Mouse (Mus musculus): ENCODE results near the gene Fbxw24. TPM values are rescaled to one million over a fixed set of nuclear protein-coding genes. Genes with fewer than 3 reads are reported as not detected.
"Not testable (repeated sequence)": the region's sequence is repeated elsewhere in the genome, so short reads cannot be mapped to it uniquely, and the experiment has no call there.

The Fbxw24 gene
- polyA plus RNA-seq (2016; fragmentation: Nextera tagmentation; extraction: Ambion mirVana): not detected in 2 replicates

DNA sequence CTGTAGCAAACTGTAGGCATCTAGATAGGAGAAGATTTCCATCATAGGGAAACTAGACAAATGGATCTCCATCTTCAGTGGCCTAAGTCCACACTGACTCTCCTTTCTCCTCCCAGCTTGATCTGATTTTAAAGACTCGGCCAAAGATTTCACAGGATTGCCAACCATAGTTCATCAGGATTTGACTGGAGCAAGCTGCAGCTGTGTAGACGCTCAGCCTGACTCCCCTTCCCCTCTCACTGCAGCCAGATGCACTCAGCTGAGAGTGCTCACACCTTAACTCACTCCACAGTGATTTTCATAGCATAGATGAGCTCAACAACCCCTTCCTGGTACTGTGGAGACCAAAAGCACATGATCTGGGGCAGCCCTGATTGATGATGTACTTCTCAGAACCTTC lies at the start of gene Fbxw24:
Fbxw24 (minus strand) TSS at position 101 of the 400 bp plus-strand sequence.
- H3K9me3 ChIP-seq; H3K27me3 ChIP-seq (ENCODE audit: poor library complexity, severe bottlenecking); H3K36me3 ChIP-seq (replicated peaks); H3K4me1 ChIP-seq; DNase-seq (ENCODE audit: extremely low spot score, low spot score); H3K4me3 ChIP-seq; H3K27ac ChIP-seq: not testable (repeated sequence)
- WGBS: 82% methylated on average over 2 of the region's 2 CpGs

- DNase-seq (ENCODE audit: extremely low spot score, low spot score); H3K4me3 ChIP-seq; H3K4me1 ChIP-seq; H3K27me3 ChIP-seq (ENCODE audit: poor library complexity, severe bottlenecking); H3K27ac ChIP-seq; H3K36me3 ChIP-seq (replicated peaks); H3K9me3 ChIP-seq: not testable (repeated sequence)
- WGBS: 81% methylated on average over 2 of the region's 2 CpGs
Measured at GRCm38 (mm10) chr9:109664552-109664951, 38.7 kb upstream of the Fbxw24 start, which contains the start of gene Fbxw25. TSS of gene Fbxw25 (minus strand) at chr9:109664652.

DNA sequence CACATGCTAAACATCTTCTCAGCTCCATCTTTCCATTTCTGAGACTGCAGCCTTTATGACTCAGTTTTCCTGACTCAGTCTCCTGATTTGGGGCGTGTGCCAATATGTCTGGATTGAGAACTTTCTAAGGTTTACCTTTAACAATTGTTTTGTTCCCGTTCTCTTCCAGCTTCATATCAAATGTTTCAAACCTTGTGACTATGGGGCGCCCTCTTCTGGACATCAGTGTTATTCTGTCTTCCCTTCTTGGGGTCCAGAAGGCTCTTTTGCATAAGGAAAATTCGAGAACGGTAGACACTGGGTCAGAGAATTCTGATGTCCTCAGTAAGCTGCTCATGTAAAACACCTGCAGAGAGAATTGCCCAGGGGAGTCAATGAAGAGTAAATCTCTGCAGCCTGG lies 19.0 kb downstream of the Fbxw24 start:
- H3K4me3 ChIP-seq; H3K36me3 ChIP-seq (replicated peaks); DNase-seq (ENCODE audit: extremely low spot score, low spot score); H3K9me3 ChIP-seq; H3K27ac ChIP-seq; H3K4me1 ChIP-seq; H3K27me3 ChIP-seq (ENCODE audit: poor library complexity, severe bottlenecking): not testable (repeated sequence)
- WGBS: 46% methylated on average over 5 of the region's 5 CpGs

- not testable (repeated sequence) for H3K27ac ChIP-seq; H3K36me3 ChIP-seq (replicated peaks); DNase-seq (ENCODE audit: extremely low spot score, low spot score); H3K27me3 ChIP-seq (ENCODE audit: poor library complexity, severe bottlenecking); H3K4me3 ChIP-seq; H3K4me1 ChIP-seq; H3K9me3 ChIP-seq
- WGBS: 68% methylated on average over 2 of the region's 2 CpGs
Measured at GRCm38 (mm10) chr9:109602128-109602527, 23.7 kb downstream of the Fbxw24 start.

DNA sequence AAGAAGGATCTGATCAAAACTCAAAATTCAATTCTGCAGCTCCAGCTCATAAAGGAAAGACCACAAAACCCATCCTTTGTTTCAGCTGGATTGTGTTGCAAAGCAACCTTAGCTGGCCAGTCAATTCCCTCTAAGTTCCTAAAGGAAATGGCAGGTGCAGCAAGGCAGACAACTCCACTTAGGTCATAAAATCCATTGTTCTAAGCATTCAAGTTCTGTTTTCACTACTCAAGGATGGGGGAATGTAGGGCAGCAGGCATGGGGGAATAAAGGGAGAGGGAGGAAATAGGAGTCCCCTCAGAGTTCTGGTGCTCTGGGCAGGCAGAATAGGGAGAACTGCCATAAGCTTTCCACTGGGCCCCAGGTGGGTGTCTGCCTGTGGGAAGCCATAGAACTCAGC lies 28.6 kb downstream of the Fbxw24 start:
- Histone ChIP-seq H3K9me3 (no peaks in the 10 kb centered on the region; the same call in 1 of the 2 replicates), H3K4me1 (no peaks in the 10 kb centered on the region), H3K4me3 (no peak overlapping the region), H3K36me3 (replicated peaks) (no peaks in the 10 kb centered on the region), H3K27me3 (ENCODE audit: poor library complexity, severe bottlenecking) (no peaks in the 10 kb centered on the region), H3K27ac (no peak overlapping the region)
- no peak for DNase-seq (ENCODE audit: extremely low spot score, low spot score)

DNA sequence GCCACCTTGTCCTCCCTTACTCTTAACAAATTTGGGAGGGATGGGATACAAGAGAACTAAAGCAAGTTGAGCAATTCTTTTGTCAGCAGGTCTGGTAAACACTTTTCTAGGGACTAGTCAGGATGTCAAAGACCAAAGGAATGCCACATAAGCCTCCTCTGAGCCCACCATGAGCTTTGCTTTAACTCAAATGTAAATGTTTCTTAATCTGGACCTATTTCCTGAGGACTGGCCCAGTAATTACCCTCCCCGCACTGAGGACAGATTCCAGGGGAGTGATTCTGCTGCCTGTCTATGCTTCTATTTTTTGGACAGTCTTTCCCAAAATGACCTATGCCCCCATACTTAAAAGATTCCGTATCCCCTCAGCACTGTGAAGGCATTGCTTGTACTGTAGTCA lies 31.0 kb downstream of the Fbxw24 start:
- H3K27me3 ChIP-seq (ENCODE audit: poor library complexity, severe bottlenecking): no peaks in the 10 kb centered on the region
- H3K4me1 ChIP-seq: no peaks in the 10 kb centered on the region
- WGBS: 84% methylated on average over 2 of the region's 2 CpGs
- no peak overlapping the region for H3K4me3 ChIP-seq
- DNase-seq (ENCODE audit: extremely low spot score, low spot score): no peak
- no peaks in the 10 kb centered on the region for H3K36me3 ChIP-seq (replicated peaks)
- no peak overlapping the region for H3K27ac ChIP-seq
- H3K9me3 ChIP-seq: no peaks in the 10 kb centered on the region; the same call in 1 of the 2 replicates

- H3K4me1 ChIP-seq; H3K9me3 ChIP-seq; H3K27me3 ChIP-seq (ENCODE audit: poor library complexity, severe bottlenecking); DNase-seq (ENCODE audit: extremely low spot score, low spot score); H3K27ac ChIP-seq; H3K36me3 ChIP-seq (replicated peaks); H3K4me3 ChIP-seq: not testable (repeated sequence)
- 90% methylated on average over 4 of the region's 4 CpGs for WGBS
Measured at GRCm38 (mm10) chr9:109568162-109568561, 57.7 kb downstream of the Fbxw24 start, which contains the start of gene Fbxw15. TSS of gene Fbxw15 (minus strand) at chr9:109568262.

- DNase-seq (ENCODE audit: extremely low spot score, low spot score): no peak
Measured at GRCm38 (mm10) chr9:109565546-109565945, 60.3 kb downstream of the Fbxw24 start.

DNA sequence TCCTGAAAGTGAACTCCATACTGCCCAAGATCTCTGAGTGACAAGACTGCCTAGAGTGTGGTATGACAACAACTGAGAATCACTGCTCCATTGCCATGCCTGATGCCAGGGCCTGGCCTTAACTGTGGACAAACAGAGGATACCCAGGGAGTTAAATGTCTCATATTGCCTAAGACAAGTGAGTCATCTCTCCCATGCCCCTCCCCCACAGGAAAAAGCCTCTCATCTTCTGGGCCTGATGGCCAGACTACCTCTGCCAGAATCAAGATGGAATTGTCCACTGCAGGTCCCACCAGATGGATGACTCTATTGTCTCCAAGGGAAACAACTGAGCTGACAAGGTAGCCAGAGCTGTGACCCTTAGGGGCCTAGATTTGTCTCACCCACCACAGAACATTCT lies 63.8 kb downstream of the Fbxw24 start:
- H3K27ac ChIP-seq; H3K36me3 ChIP-seq (replicated peaks); H3K4me1 ChIP-seq; DNase-seq (ENCODE audit: extremely low spot score, low spot score); H3K4me3 ChIP-seq; H3K27me3 ChIP-seq (ENCODE audit: poor library complexity, severe bottlenecking); H3K9me3 ChIP-seq: not testable (repeated sequence)

More at GRCm38 (mm10) chr9:109565546-109565945, 60.3 kb downstream of the Fbxw24 start:
- WGBS: 80% methylated on average over 1 of the region's 1 CpGs
- Histone ChIP-seq H3K36me3 (replicated peaks) (no peaks in the 10 kb centered on the region), H3K27ac (no peak overlapping the region), H3K4me1 (no peaks in the 10 kb centered on the region), H3K27me3 (ENCODE audit: poor library complexity, severe bottlenecking) (no peaks in the 10 kb centered on the region), H3K4me3 (no peak overlapping the region), H3K9me3 (no peaks in the 10 kb centered on the region)

DNA sequence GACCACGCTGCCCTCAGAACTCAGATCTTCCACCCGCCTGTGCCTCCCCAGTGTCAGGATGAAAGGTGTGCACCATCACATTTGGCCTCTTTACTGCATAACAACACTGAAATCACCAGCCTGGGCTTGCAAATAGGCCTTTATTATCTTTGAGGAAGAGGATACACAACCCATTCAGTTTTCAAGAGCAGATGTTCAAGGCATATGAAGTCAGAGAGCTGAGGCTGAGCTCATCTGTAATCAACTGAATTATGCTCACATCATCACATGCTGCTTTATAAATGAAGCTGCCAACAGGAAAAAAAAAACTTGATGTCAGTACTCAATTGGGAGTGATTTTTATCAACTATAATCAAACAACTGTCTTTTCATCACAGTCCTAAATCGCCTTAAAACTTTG lies 73.4 kb downstream of the Fbxw24 start:
- Histone ChIP-seq H3K27me3 (ENCODE audit: poor library complexity, severe bottlenecking) (no peaks in the 10 kb centered on the region), H3K4me3 (no peak overlapping the region), H3K9me3 (peaks cover 5% of the 10 kb centered on the region; the same call in 1 of the 2 replicates), H3K36me3 (replicated peaks) (no peaks in the 10 kb centered on the region), H3K4me1 (0 out of 2 replicates have a peak, but pooled peaks cover 2% of the 10 kb centered on the region), H3K27ac (no peak overlapping the region)
- 79% methylated on average over 3 of the region's 3 CpGs for WGBS
- DNase-seq (ENCODE audit: extremely low spot score, low spot score): no peak

Other genes with a start within 250 kb of the Fbxw24 start
- not detected in 2 replicates for gene Fbxw22, start 221.8 kb downstream of the Fbxw24 start, polyA plus RNA-seq (2016; fragmentation: Nextera tagmentation; extraction: Ambion mirVana)
- gene Fbxw16, start 176.9 kb downstream of the Fbxw24 start, polyA plus RNA-seq (2016; fragmentation: Nextera tagmentation; extraction: Ambion mirVana): not detected in 2 replicates
- not detected in 2 replicates for gene Fbxw19, start 130.2 kb downstream of the Fbxw24 start, polyA plus RNA-seq (2016; fragmentation: Nextera tagmentation; extraction: Ambion mirVana)
- gene Fbxw15, start 57.8 kb downstream of the Fbxw24 start, polyA plus RNA-seq (2016; fragmentation: Nextera tagmentation; extraction: Ambion mirVana): not detected in 2 replicates
- gene Fbxw25, start 38.6 kb upstream of the Fbxw24 start, polyA plus RNA-seq (2016; fragmentation: Nextera tagmentation; extraction: Ambion mirVana): not detected in 2 replicates
- gene Fbxw18, start 76.6 kb upstream of the Fbxw24 start, polyA plus RNA-seq (2016; fragmentation: Nextera tagmentation; extraction: Ambion mirVana): not detected in 2 replicates
- not detected in 2 replicates for gene Fbxw26, start 120.0 kb upstream of the Fbxw24 start, polyA plus RNA-seq (2016; fragmentation: Nextera tagmentation; extraction: Ambion mirVana)
- gene Fbxw27, start 164.6 kb upstream of the Fbxw24 start, polyA plus RNA-seq (2016; fragmentation: Nextera tagmentation; extraction: Ambion mirVana): not detected in 2 replicates
- gene Spink8, start 186.2 kb upstream of the Fbxw24 start, polyA plus RNA-seq (2016; fragmentation: Nextera tagmentation; extraction: Ambion mirVana): not detected in 2 replicates
- gene Nme6, start 206.7 kb upstream of the Fbxw24 start, polyA plus RNA-seq (2016; fragmentation: Nextera tagmentation; extraction: Ambion mirVana): 116 and 124 TPM in 2 replicates
- not detected in 2 replicates for gene Camp, start 223.6 kb upstream of the Fbxw24 start, polyA plus RNA-seq (2016; fragmentation: Nextera tagmentation; extraction: Ambion mirVana)
- 42.2 and 45.5 TPM in 2 replicates for gene Cdc25a, start 249.5 kb upstream of the Fbxw24 start, polyA plus RNA-seq (2016; fragmentation: Nextera tagmentation; extraction: Ambion mirVana)

All from forebrain, embryonic 10.5 days (tissue).